Mouse (Mus musculus): Measurements from ENCODE around the gene Pth2r.

DNA sequence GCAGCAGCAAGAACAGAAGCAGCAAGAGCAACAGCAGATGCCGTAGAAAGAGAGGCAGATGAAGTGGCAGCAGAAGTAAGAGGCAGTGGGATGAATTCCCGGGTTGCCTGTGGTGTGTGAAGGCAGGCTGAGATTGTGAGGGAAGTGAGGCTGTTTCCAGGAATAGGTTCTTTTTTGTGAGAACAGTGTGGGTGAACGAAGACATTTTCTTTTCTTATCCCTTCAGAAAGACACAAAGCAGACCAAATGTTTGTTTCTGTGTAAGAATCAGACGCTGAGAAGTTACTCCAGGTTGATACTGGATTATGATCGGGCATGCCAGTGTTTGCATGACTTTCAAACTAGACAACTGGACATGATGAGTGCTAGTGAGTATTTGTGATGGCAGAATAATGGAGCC is 52.2 kb downstream of the Pth2r start:
- no peak for TF ChIP-seq POLR2A (IDR thresholded peaks at IDR 0.05; ENCODE audit: borderline replicate concordance, low read depth, low read length)
- TF ChIP-seq CTCF (IDR thresholded peaks at IDR 0.05; ENCODE audit: low read depth, low read length), result no peak
